In genomic region chr1:72210803-72211679, GRCm38 (mm10) we compare ENCODE assay signal across 8 mouse cellular contexts. TPM values are rescaled to one million over a fixed set of nuclear protein-coding genes. Genes with fewer than 3 reads are reported as not detected.
DNase-seq lines count a peak whose midpoint lies in the region; ATAC-seq and TF ChIP-seq lines count a peak whose summit lies in the region.

No protein-coding gene starts in this region.

- H3K4me2 ChIP-seq in hindbrain, embryonic 15.5 days: peak overlapping the region; percentile 99
- peak overlapping the region; percentile 99 for H3K4me2 ChIP-seq in midbrain, postnatal 0 days (ENCODE audit: low read depth, low read length, poor library complexity, severe bottlenecking)

- peak overlapping the region; percentile 88 for H3K27ac ChIP-seq in liver, adult 2 months (replicated peaks; ENCODE audit: insufficient read depth, low read depth, low read length)
- H3K27ac ChIP-seq in cortical plate, adult 2 months (ENCODE audit: insufficient read depth, low read length): no peak overlapping the region
- H3K27ac ChIP-seq in hindbrain, embryonic 15.5 days (replicated peaks): no peak overlapping the region
- H3K27ac ChIP-seq in midbrain, postnatal 0 days (ENCODE audit: low read depth, low read length): no peak overlapping the region

- peak; percentile 88 for DNase-seq in liver, adult 2 months (ENCODE audit: extremely low read depth, low read depth, low spot score)
- no peak for DNase-seq in liver
- no peak for DNase-seq in midbrain, postnatal 0 days (ENCODE audit: low spot score)
- DNase-seq in right cerebral cortex, postnatal 10 days (ENCODE audit: low spot score in 2 of 2): no peak
- DNase-seq in frontal cortex, postnatal 25 days (ENCODE audit: low spot score in 2 of 2): no peak
- no peak for DNase-seq in gastrocnemius, postnatal 36 days

- WGBS in liver, adult 2 months: 6% methylated on average over 17 of the region's 17 CpGs
- WGBS in hindbrain, embryonic 15.5 days: 24% methylated on average over 17 of the region's 17 CpGs
- WGBS in midbrain, postnatal 0 days: 26% methylated on average over 17 of the region's 17 CpGs

- H3K4me1 ChIP-seq in liver, adult 2 months (ENCODE audit: control insufficient read depth, insufficient read depth, low read length): no peaks in the 10 kb centered on the region; the same call in 1 of the 2 replicates
- no peaks in the 10 kb centered on the region for H3K4me1 ChIP-seq in cortical plate, adult 2 months (ENCODE audit: control insufficient read depth, insufficient read depth, low read length)
- H3K4me1 ChIP-seq in hindbrain, embryonic 15.5 days (replicated peaks): peaks cover 12% of the 10 kb centered on the region
- H3K4me1 ChIP-seq in midbrain, postnatal 0 days (ENCODE audit: insufficient read depth, low read length): 0 out of 2 replicates have a peak, but pooled peaks cover 2% of the 10 kb centered on the region

- H3K4me3 ChIP-seq in liver, adult 2 months (ENCODE audit: insufficient read depth, low read depth, low read length): peak overlapping the region; percentile 87
- H3K4me3 ChIP-seq in cortical plate, adult 2 months (ENCODE audit: insufficient read depth, low read length): peak overlapping the region; percentile 43
- peak overlapping the region; percentile 84 for H3K4me3 ChIP-seq in hindbrain, embryonic 15.5 days
- H3K4me3 ChIP-seq in midbrain, postnatal 0 days (ENCODE audit: low read depth, low read length): peak overlapping the region; percentile 74

- no peak for TF ChIP-seq POLR2A in liver, adult 2 months (IDR thresholded peaks at IDR 0.05; ENCODE audit: extremely low read depth, insufficient read depth, low read length)
- no peak for TF ChIP-seq POLR2A in cortical plate, adult 2 months (IDR thresholded peaks at IDR 0.05; ENCODE audit: extremely low read depth, insufficient read depth, low read length)

- no peaks in the 10 kb centered on the region for H3K9me3 ChIP-seq in hindbrain, embryonic 15.5 days
- no peaks in the 10 kb centered on the region for H3K9me3 ChIP-seq in midbrain, postnatal 0 days (ENCODE audit: low read length)

- TF ChIP-seq CTCF in liver, adult 2 months (IDR thresholded peaks at IDR 0.05; ENCODE audit: low read depth, low read length): no peak
- TF ChIP-seq CTCF in cortical plate, adult 2 months (IDR thresholded peaks at IDR 0.05; ENCODE audit: extremely low read depth, insufficient read depth, low read length): no peak
- TF ChIP-seq CTCF in midbrain, postnatal 0 days (IDR thresholded peaks at IDR 0.05): no peak

- no peaks in the 10 kb centered on the region for H3K36me3 ChIP-seq in liver, adult 2 months (ENCODE audit: control insufficient read depth, insufficient read depth, low read length)
- H3K36me3 ChIP-seq in hindbrain, embryonic 15.5 days: no peaks in the 10 kb centered on the region
- no peaks in the 10 kb centered on the region for H3K36me3 ChIP-seq in midbrain, postnatal 0 days (ENCODE audit: insufficient read depth, low read length)

- intact Hi-C loops in gastrocnemius, postnatal 36 days (cut with DNase I): no loop called here

- H3K27me3 ChIP-seq in liver, adult 2 months (ENCODE audit: control insufficient read depth, insufficient read depth, low read length): no peaks in the 10 kb centered on the region
- no peaks in the 10 kb centered on the region for H3K27me3 ChIP-seq in hindbrain, embryonic 15.5 days
- 0 out of 2 replicates have a peak, but pooled peaks cover 4% of the 10 kb centered on the region for H3K27me3 ChIP-seq in midbrain, postnatal 0 days (ENCODE audit: insufficient read depth, low read length)

- peaks cover 22% of the 10 kb centered on the region for H3K79me2 ChIP-seq in liver, adult 2 months (ENCODE audit: control insufficient read depth, insufficient read depth, low read length)

- peak overlapping the region; percentile 92 for H3K9ac ChIP-seq in liver, adult 2 months (ENCODE audit: low read depth, low read length)
- H3K9ac ChIP-seq in hindbrain, embryonic 15.5 days: no peak overlapping the region
- no peak overlapping the region for H3K9ac ChIP-seq in midbrain, postnatal 0 days (replicated peaks; ENCODE audit: low read length, poor library complexity, severe bottlenecking)

- no peak for ATAC-seq in hindbrain, embryonic 15.5 days (ENCODE audit: low FRiP score, low read depth)
- no peak for ATAC-seq in midbrain, postnatal 0 days (ENCODE audit: low FRiP score)

RNA-seq across cellular contexts. Expression of gene Mreg, which starts 1.1 kb away (rescaled TPM):
- 19.5 and 27.9 TPM in 2 replicates for total RNA-seq in liver, adult 2 months (2014; rRNA removed)
- polyA plus RNA-seq in liver, adult 2 months (2012; rRNA removed): 43.1 and 56.6 TPM in 2 replicates
- 3.2 and 3.8 TPM in 2 replicates for polyA plus RNA-seq in cortical plate, adult 2 months (2012; rRNA removed)
- polyA plus RNA-seq in hindbrain, embryonic 15.5 days (2015; fragmentation: Nextera tagmentation; extraction: Ambion mirVana): 2.7 and 3.1 TPM in 2 replicates
- total RNA-seq in midbrain, postnatal 0 days (2014; rRNA removed): 1.7 and 2.4 TPM in 2 replicates
- 2.1 and 2.3 TPM in 2 replicates for polyA plus RNA-seq in midbrain, postnatal 0 days (2015; fragmentation: Nextera tagmentation; extraction: Ambion mirVana)
- 10 to 100 TPM; 38.1 to 52.4 TPM for total RNA-seq in gastrocnemius, postnatal 36 days (2021)
